8 mouse cellular contexts compared by ENCODE assay signal in genomic region chr17:12991194-12991634, GRCm38 (mm10). TPM values are rescaled to one million over a fixed set of nuclear protein-coding genes. Genes with fewer than 3 reads are reported as not detected.
DNase-seq lines count a peak whose midpoint lies in the region; ATAC-seq and TF ChIP-seq lines count a peak whose summit lies in the region.

No protein-coding gene starts in this region.

- peak overlapping the region; percentile 82 for H3K4me2 ChIP-seq in embryonic facial prominence, embryonic 12.5 days (replicated peaks)
- peak overlapping the region; percentile 57 for H3K4me2 ChIP-seq in hindbrain, embryonic 11.5 days (replicated peaks; ENCODE audit: low read depth, low read length)
- peak overlapping the region; percentile 91 for H3K4me2 ChIP-seq in liver, embryonic 13.5 days
- peak overlapping the region; percentile 85 for H3K4me2 ChIP-seq in neural tube, embryonic 11.5 days (ENCODE audit: low read depth)

- TF ChIP-seq CTCF in E14TG2a.4 (conservative IDR thresholded peaks at IDR 0.05; ENCODE audit: low read length), result no peak

- peak overlapping the region; percentile 94 for H3K9ac ChIP-seq in embryonic facial prominence, embryonic 12.5 days
- H3K9ac ChIP-seq in hindbrain, embryonic 11.5 days (ENCODE audit: low read depth, low read length), result peak overlapping the region; percentile 99
- peak overlapping the region; percentile 100 for H3K9ac ChIP-seq in liver, embryonic 13.5 days
- peak overlapping the region; percentile 99 for H3K9ac ChIP-seq in neural tube, embryonic 11.5 days (ENCODE audit: low read length)

- WGBS in embryonic facial prominence, embryonic 12.5 days, result 1% methylated on average over 12 of the region's 12 CpGs
- 6% methylated on average over 12 of the region's 12 CpGs for WGBS in hindbrain, embryonic 11.5 days
- WGBS in liver, embryonic 13.5 days (ENCODE audit: insufficient replicate concordance), result under 1% methylated on average over 12 of the region's 12 CpGs
- WGBS in neural tube, embryonic 11.5 days, result 3% methylated on average over 12 of the region's 12 CpGs

- H3K27ac ChIP-seq in embryonic facial prominence, embryonic 12.5 days, result peak overlapping the region; percentile 99
- peak overlapping the region; percentile 99 for H3K27ac ChIP-seq in hindbrain, embryonic 11.5 days (ENCODE audit: low read depth, low read length)
- peak overlapping the region; percentile 99 for H3K27ac ChIP-seq in liver, embryonic 13.5 days
- peak overlapping the region; percentile 99; the same call in 1 of the 2 replicates for H3K27ac ChIP-seq in neural tube, embryonic 11.5 days (ENCODE audit: low read depth, low read length)

- H3K4me3 ChIP-seq in E14TG2a.4 (replicated peaks; ENCODE audit: low read length), result peak overlapping the region; percentile 97
- peak overlapping the region; percentile 93 for H3K4me3 ChIP-seq in embryonic facial prominence, embryonic 12.5 days
- peak overlapping the region; percentile 98 for H3K4me3 ChIP-seq in hindbrain, embryonic 11.5 days (ENCODE audit: low read depth, low read length)
- H3K4me3 ChIP-seq in liver, embryonic 13.5 days (replicated peaks), result peak overlapping the region; percentile 99
- H3K4me3 ChIP-seq in neural tube, embryonic 11.5 days (ENCODE audit: low read depth, low read length), result peak overlapping the region; percentile 99

- ATAC-seq in embryonic facial prominence, embryonic 12.5 days (ENCODE audit: insufficient number of reproducible peaks, insufficient read depth, low FRiP score, low TSS enrichment), result no peak
- no peak for ATAC-seq in hindbrain, embryonic 11.5 days (ENCODE audit: low FRiP score)
- ATAC-seq in liver, embryonic 13.5 days (ENCODE audit: low read depth), result no peak
- no peak for ATAC-seq in neural tube, embryonic 11.5 days (ENCODE audit: insufficient read depth, low FRiP score, low TSS enrichment)

- peaks cover 23% of the 10 kb centered on the region for H3K36me3 ChIP-seq in E14TG2a.4 (ENCODE audit: insufficient read depth, low read length)
- peaks cover 6% of the 10 kb centered on the region; the same call in 1 of the 2 replicates for H3K36me3 ChIP-seq in embryonic facial prominence, embryonic 12.5 days
- no peaks in the 10 kb centered on the region for H3K36me3 ChIP-seq in hindbrain, embryonic 11.5 days (ENCODE audit: control insufficient read depth, insufficient read depth, low read length)
- H3K36me3 ChIP-seq in liver, embryonic 13.5 days, result peaks cover 12% of the 10 kb centered on the region
- 0 out of 2 replicates have a peak, but pooled peaks cover 3% of the 10 kb centered on the region for H3K36me3 ChIP-seq in neural tube, embryonic 11.5 days (ENCODE audit: control insufficient read depth, insufficient read depth, low read length)

- no peaks in the 10 kb centered on the region for H3K27me3 ChIP-seq in E14TG2a.4 (ENCODE audit: insufficient read depth, low read length)
- no peaks in the 10 kb centered on the region for H3K27me3 ChIP-seq in embryonic facial prominence, embryonic 12.5 days
- no peaks in the 10 kb centered on the region for H3K27me3 ChIP-seq in hindbrain, embryonic 11.5 days (ENCODE audit: control insufficient read depth, insufficient read depth, low read length)
- no peaks in the 10 kb centered on the region for H3K27me3 ChIP-seq in liver, embryonic 13.5 days
- H3K27me3 ChIP-seq in neural tube, embryonic 11.5 days (ENCODE audit: control insufficient read depth, insufficient read depth, low read length), result no peaks in the 10 kb centered on the region

- peak; percentile 87 for DNase-seq in 416B (ENCODE audit: low read depth)
- DNase-seq in hindbrain, embryonic 11.5 days (ENCODE audit: low spot score), result peak; percentile 40
- peak; percentile 35 for DNase-seq in liver, embryonic 13.5 days
- peak; percentile 31 for DNase-seq in neural tube, embryonic 11.5 days (ENCODE audit: low spot score)
- DNase-seq in frontal cortex, adult 2 months (ENCODE audit: extremely low spot score in 1 of 2, low spot score in 1 of 2), result no peak
- no peak for DNase-seq in cerebellum, adult 11-12 months

- peaks cover 64% of the 10 kb centered on the region for H3K4me1 ChIP-seq in E14TG2a.4 (replicated peaks; ENCODE audit: low read depth, low read length)
- peaks cover 6% of the 10 kb centered on the region; the same call in 1 of the 2 replicates for H3K4me1 ChIP-seq in embryonic facial prominence, embryonic 12.5 days
- no peaks in the 10 kb centered on the region for H3K4me1 ChIP-seq in hindbrain, embryonic 11.5 days (replicated peaks; ENCODE audit: control insufficient read depth, insufficient read depth, low read length)
- peaks cover 34% of the 10 kb centered on the region for H3K4me1 ChIP-seq in liver, embryonic 13.5 days (replicated peaks)
- H3K4me1 ChIP-seq in neural tube, embryonic 11.5 days (ENCODE audit: control insufficient read depth, insufficient read depth, low read length), result peaks cover 7% of the 10 kb centered on the region; the same call in 1 of the 2 replicates

- H3K9me3 ChIP-seq in E14TG2a.4 (ENCODE audit: low read length), result no peaks in the 10 kb centered on the region
- H3K9me3 ChIP-seq in embryonic facial prominence, embryonic 12.5 days, result no peaks in the 10 kb centered on the region
- no peaks in the 10 kb centered on the region for H3K9me3 ChIP-seq in hindbrain, embryonic 11.5 days (ENCODE audit: control insufficient read depth, low read length)
- H3K9me3 ChIP-seq in liver, embryonic 13.5 days (replicated peaks), result no peaks in the 10 kb centered on the region
- H3K9me3 ChIP-seq in neural tube, embryonic 11.5 days (ENCODE audit: control insufficient read depth, low read length), result no peaks in the 10 kb centered on the region

RNA-seq across cellular contexts. Expression of gene Wtap, which starts 2.8 kb away (rescaled TPM):
- polyA plus RNA-seq in embryonic facial prominence, embryonic 12.5 days (2016; fragmentation: Nextera tagmentation; extraction: Ambion mirVana), result 141 and 146 TPM in 2 replicates
- 130 and 133 TPM in 2 replicates for polyA plus RNA-seq in hindbrain, embryonic 11.5 days (2014; fragmentation: Nextera tagmentation; extraction: Ambion mirVana)
- 63.4 and 69.1 TPM in 2 replicates for polyA plus RNA-seq in liver, embryonic 13.5 days (2015; fragmentation: Nextera tagmentation; extraction: Ambion mirVana)
- polyA plus RNA-seq in neural tube, embryonic 11.5 days (2014; fragmentation: Nextera tagmentation; extraction: Ambion mirVana), result 137 and 141 TPM in 2 replicates
- polyA plus RNA-seq in frontal cortex, adult 2 months (2012; rRNA removed), result 53.6 and 66.9 TPM in 2 replicates

RNA-seq across cellular contexts. Expression of gene Sod2, which starts 15.4 kb away (rescaled TPM):
- 83.1 and 87.8 TPM in 2 replicates for polyA plus RNA-seq in embryonic facial prominence, embryonic 12.5 days (2016; fragmentation: Nextera tagmentation; extraction: Ambion mirVana)
- polyA plus RNA-seq in hindbrain, embryonic 11.5 days (2014; fragmentation: Nextera tagmentation; extraction: Ambion mirVana), result 120 and 127 TPM in 2 replicates
- 146 and 149 TPM in 2 replicates for polyA plus RNA-seq in liver, embryonic 13.5 days (2015; fragmentation: Nextera tagmentation; extraction: Ambion mirVana)
- 114 and 116 TPM in 2 replicates for polyA plus RNA-seq in neural tube, embryonic 11.5 days (2014; fragmentation: Nextera tagmentation; extraction: Ambion mirVana)
- polyA plus RNA-seq in frontal cortex, adult 2 months (2012; rRNA removed), result 261 and 282 TPM in 2 replicates

RNA-seq across cellular contexts. Expression of gene Acat2, which starts 30.7 kb away (rescaled TPM):
- polyA plus RNA-seq in embryonic facial prominence, embryonic 12.5 days (2016; fragmentation: Nextera tagmentation; extraction: Ambion mirVana), result 280 and 284 TPM in 2 replicates
- 244 and 372 TPM in 2 replicates for polyA plus RNA-seq in hindbrain, embryonic 11.5 days (2014; fragmentation: Nextera tagmentation; extraction: Ambion mirVana)
- 87.7 and 104 TPM in 2 replicates for polyA plus RNA-seq in liver, embryonic 13.5 days (2015; fragmentation: Nextera tagmentation; extraction: Ambion mirVana)
- polyA plus RNA-seq in neural tube, embryonic 11.5 days (2014; fragmentation: Nextera tagmentation; extraction: Ambion mirVana), result 332 and 361 TPM in 2 replicates
- polyA plus RNA-seq in frontal cortex, adult 2 months (2012; rRNA removed), result 40.0 and 45.0 TPM in 2 replicates

RNA-seq across cellular contexts. Expression of gene Acat3, which starts 50.8 kb away (rescaled TPM):
- 1.0 and 1.4 TPM in 2 replicates for polyA plus RNA-seq in embryonic facial prominence, embryonic 12.5 days (2016; fragmentation: Nextera tagmentation; extraction: Ambion mirVana)
- polyA plus RNA-seq in hindbrain, embryonic 11.5 days (2014; fragmentation: Nextera tagmentation; extraction: Ambion mirVana), result 0.71 and 1.2 TPM in 2 replicates
- polyA plus RNA-seq in liver, embryonic 13.5 days (2015; fragmentation: Nextera tagmentation; extraction: Ambion mirVana), result 1.9 and 2.6 TPM in 2 replicates
- 0.42 and 1.0 TPM in 2 replicates for polyA plus RNA-seq in neural tube, embryonic 11.5 days (2014; fragmentation: Nextera tagmentation; extraction: Ambion mirVana)
- 4.1 and 6.0 TPM in 2 replicates for polyA plus RNA-seq in frontal cortex, adult 2 months (2012; rRNA removed)

Comparison
In these comparisons a context has a peak if more than half of its experiments do, and no peak if none do; other contexts are left out.
1. DNase-seq: peak in 416B (single experiment), hindbrain, embryonic 11.5 days (single experiment), liver, embryonic 13.5 days (single experiment) and neural tube, embryonic 11.5 days (single experiment); none in frontal cortex, adult 2 months (0 of 2) and cerebellum, adult 11-12 months (single experiment).
2. Peak in every context shown above with its lines, with median percentiles within 50 percentile points of each other: H3K4me3 ChIP-seq, H3K27ac ChIP-seq, H3K4me2 ChIP-seq and H3K9ac ChIP-seq.